Mouse (Mus musculus): ENCODE results near the gene Spata17. TPM values are rescaled to one million over a fixed set of nuclear protein-coding genes. Genes with fewer than 3 reads are reported as not detected.

The Spata17 gene
- total RNA-seq, 1 experiment from 2014 or later, result 1.3 TPM

GRCm38 (mm10) chr1:186997596-186998304, 217.5 kb downstream of the Spata17 start:
- no peak for DNase-seq

Other genes starting within 250 kb of the Spata17 start
- not detected in 2 replicates for gene D1Pas1, start 248.0 kb downstream of the Spata17 start, total RNA-seq (2021)
- 26.0 and 29.4 TPM in 2 replicates for gene Gpatch2, start within 50 bp of the Spata17 start, total RNA-seq (2021)